Mouse (Mus musculus) stomach, embryonic 15.5 days (tissue): ENCODE results near the gene Arpc5l. TPM values are rescaled to one million over a fixed set of nuclear protein-coding genes. Genes with fewer than 3 reads are reported as not detected.

Experiments
- ATAC-seq: fragments of 200-750 bp; cut with Nextera tagmentation; 2 replicates; pipeline ENCODE4 v1.8.0; 2017; ENCODE audit warnings: low read depth, moderate number of reproducible peaks, moderate TSS enrichment; ENCODE audit not compliant: insufficient read depth, low FRiP score
- H3K27ac ChIP-seq: fragments of 300-500 bp; sonication (generic); 2 replicates; pipeline ENCODE4 v1.5.1; 2015; ENCODE audit warnings: mild to moderate bottlenecking, inconsistent platforms
- H3K27me3 ChIP-seq: fragments of 300-500 bp; sonication (generic); replicated peaks from 2 replicates; pipeline ENCODE4 v1.6.1; 2015; ENCODE audit warnings: inconsistent platforms
- H3K36me3 ChIP-seq: fragments of 300-500 bp; sonication (generic); 2 replicates; pipeline ENCODE4 v1.6.1; 2015; ENCODE audit warnings: inconsistent platforms
- H3K4me1 ChIP-seq: fragments of 300-500 bp; sonication (generic); 2 replicates; pipeline ENCODE4 v1.6.1; 2015; ENCODE audit warnings: inconsistent platforms
- H3K4me2 ChIP-seq: fragments of 300-500 bp; sonication (generic); 2 replicates; pipeline ENCODE4 v1.6.1; 2015; ENCODE audit warnings: mild to moderate bottlenecking, inconsistent platforms
- H3K4me3 ChIP-seq: fragments of 300-500 bp; sonication (generic); replicated peaks from 2 replicates; pipeline ENCODE4 v1.5.1; 2015; ENCODE audit warnings: inconsistent platforms
- H3K9ac ChIP-seq: fragments of 300-500 bp; sonication (generic); 2 replicates; pipeline ENCODE4 v1.6.1; 2015; ENCODE audit warnings: inconsistent platforms
- H3K9me3 ChIP-seq: fragments of 300-500 bp; sonication (generic); 2 replicates; pipeline ENCODE4 v1.6.1; 2016; ENCODE audit warnings: inconsistent platforms
- WGBS: fragments of 180-500 bp; shearing (Covaris S2); methylation state at CpG from one replicate; pipeline ENCODE4 v1.1.7; 2015; 5-methylcytosine and 5-hydroxymethylcytosine counted together
- polyA plus RNA-seq: library from polyadenylated mRNA; unstranded; fragments of >200 nt; fragmentation: Nextera tagmentation; extraction: Ambion mirVana; gene quantifications from 2 replicates; pipeline ENCODE4 v1.2.1, GENCODE M21; 2015

The Arpc5l gene
- polyA plus RNA-seq, 1 experiment from 2014 or later = 119 TPM

- Histone ChIP-seq H3K27ac (no peak overlapping the region), H3K4me2 (no peak overlapping the region), H3K9ac (no peak overlapping the region), H3K36me3 (no peaks in the 10 kb centered on the region), H3K27me3 (no peaks in the 10 kb centered on the region), H3K9me3 (no peaks in the 10 kb centered on the region), H3K4me3 (no peak overlapping the region), H3K4me1 (peaks cover 8% of the 10 kb centered on the region; the same call in 1 of the 2 replicates)
- ATAC-seq = no peak
- 95% methylated on average over 2 of the region's 2 CpGs for WGBS
These were observed 21.7 kb upstream of the Arpc5l start for GRCm38 (mm10) chr2:38983456-38983855.

- Histone ChIP-seq H3K4me1 (peaks cover 8% of the 10 kb centered on the region; the same call in 1 of the 2 replicates), H3K27me3 (no peaks in the 10 kb centered on the region), H3K9ac (no peak overlapping the region), H3K27ac (no peak overlapping the region), H3K4me3 (no peak overlapping the region), H3K9me3 (no peaks in the 10 kb centered on the region), H3K4me2 (no peak overlapping the region), H3K36me3 (no peaks in the 10 kb centered on the region)
- 71% methylated on average over 3 of the region's 3 CpGs for WGBS
- ATAC-seq = no peak
These were observed 18.6 kb upstream of the Arpc5l start for GRCm38 (mm10) chr2:38986580-38986979.

- no peak for ATAC-seq
- peak overlapping the region; percentile 65; the same call in 1 of the 2 replicates for H3K27ac ChIP-seq
- no peak overlapping the region for H3K4me2 ChIP-seq
- peaks cover 11% of the 10 kb centered on the region; the same call in 1 of the 2 replicates for H3K4me1 ChIP-seq
- H3K4me3 ChIP-seq = no peak overlapping the region
- 57% methylated on average over 1 of the region's 1 CpGs for WGBS
- H3K9ac ChIP-seq = no peak overlapping the region
- H3K9me3 ChIP-seq = no peaks in the 10 kb centered on the region
- H3K27me3 ChIP-seq = no peaks in the 10 kb centered on the region
- no peaks in the 10 kb centered on the region for H3K36me3 ChIP-seq
These were observed 17.8 kb upstream of the Arpc5l start for GRCm38 (mm10) chr2:38987371-38987770.

- Histone ChIP-seq H3K27ac (peak overlapping the region; percentile 65; the same call in 1 of the 2 replicates), H3K4me1 (peaks cover 11% of the 10 kb centered on the region; the same call in 1 of the 2 replicates), H3K9me3 (no peaks in the 10 kb centered on the region), H3K4me3 (no peak overlapping the region), H3K36me3 (no peaks in the 10 kb centered on the region), H3K9ac (no peak overlapping the region), H3K4me2 (no peak overlapping the region), H3K27me3 (no peaks in the 10 kb centered on the region)
- 72% methylated on average over 6 of the region's 6 CpGs for WGBS
- no peak for ATAC-seq
These were observed 17.2 kb upstream of the Arpc5l start for GRCm38 (mm10) chr2:38987803-38988510.

- ATAC-seq = peak; percentile 44; the same call in 1 of the 2 replicates
- Histone ChIP-seq H3K9me3 (no peaks in the 10 kb centered on the region), H3K27me3 (no peaks in the 10 kb centered on the region), H3K4me1 (peaks cover 11% of the 10 kb centered on the region; the same call in 1 of the 2 replicates), H3K9ac (no peak overlapping the region), H3K27ac (no peak overlapping the region), H3K4me2 (no peak overlapping the region), H3K4me3 (no peak overlapping the region), H3K36me3 (no peaks in the 10 kb centered on the region)
- WGBS = 79% methylated on average over 2 of the region's 2 CpGs
These were observed 16.2 kb upstream of the Arpc5l start for GRCm38 (mm10) chr2:38988929-38989328.

- H3K27me3 ChIP-seq = no peaks in the 10 kb centered on the region
- no peak overlapping the region for H3K27ac ChIP-seq
- H3K9ac ChIP-seq = no peak overlapping the region
- ATAC-seq = peak; percentile 39; the same call in 1 of the 2 replicates
- no peaks in the 10 kb centered on the region for H3K9me3 ChIP-seq
- no peaks in the 10 kb centered on the region for H3K36me3 ChIP-seq
- peaks cover 11% of the 10 kb centered on the region; the same call in 1 of the 2 replicates for H3K4me1 ChIP-seq
- 57% methylated on average over 4 of the region's 4 CpGs for WGBS
- no peak overlapping the region for H3K4me2 ChIP-seq
- H3K4me3 ChIP-seq = no peak overlapping the region
These were observed 13.1 kb upstream of the Arpc5l start for GRCm38 (mm10) chr2:38992004-38992403.

DNA sequence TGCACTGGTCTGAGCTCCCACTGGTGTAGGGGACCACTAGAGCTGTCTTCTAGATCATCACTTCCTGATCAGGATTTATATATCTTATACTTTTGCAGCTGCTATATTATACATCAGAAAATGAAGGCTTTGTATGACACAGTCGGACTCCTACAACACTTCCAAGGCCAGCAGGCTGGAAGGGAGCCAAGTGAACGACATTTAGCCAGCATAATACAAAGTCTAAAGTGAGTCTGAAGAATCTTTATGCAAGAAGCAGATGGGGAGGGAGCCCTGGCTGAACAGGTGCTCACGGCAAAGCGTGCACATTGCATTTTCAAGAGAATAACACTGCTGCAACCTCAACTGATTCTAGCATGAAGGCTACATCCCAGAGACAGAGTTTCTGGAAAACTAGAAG is 12.7 kb upstream of the Arpc5l start:
- Histone ChIP-seq H3K27ac (peak overlapping the region; percentile 54; the same call in 1 of the 2 replicates), H3K9me3 (no peaks in the 10 kb centered on the region), H3K36me3 (no peaks in the 10 kb centered on the region), H3K4me3 (no peak overlapping the region), H3K9ac (no peak overlapping the region), H3K27me3 (no peaks in the 10 kb centered on the region), H3K4me2 (no peak overlapping the region), H3K4me1 (peaks cover 10% of the 10 kb centered on the region; the same call in 1 of the 2 replicates)
- ATAC-seq = no peak; the same call in 1 of the 2 replicates
- 45% methylated on average over 4 of the region's 4 CpGs for WGBS

- Histone ChIP-seq H3K27me3 (no peaks in the 10 kb centered on the region), H3K36me3 (peaks cover 17% of the 10 kb centered on the region), H3K4me3 (peak within 1 kb of the TSS; percentile 47), H3K9me3 (no peaks in the 10 kb centered on the region), H3K4me2 (peak within 1 kb of the TSS; percentile 67), H3K9ac (peak within 1 kb of the TSS; percentile 21; the same call in 1 of the 2 replicates), H3K4me1 (peaks cover 14% of the 10 kb centered on the region; the same call in 1 of the 2 replicates), H3K27ac (peak within 1 kb of the TSS; percentile 64)
- ATAC-seq = peak; percentile 93
- 11% methylated on average over 33 of the region's 33 CpGs for WGBS
These were observed 7.5 kb upstream of the Arpc5l start, which contains the start of gene Wdr38 for GRCm38 (mm10) chr2:38997386-38998374. TSS of gene Wdr38 (plus strand) at chr2:38997476.

DNA sequence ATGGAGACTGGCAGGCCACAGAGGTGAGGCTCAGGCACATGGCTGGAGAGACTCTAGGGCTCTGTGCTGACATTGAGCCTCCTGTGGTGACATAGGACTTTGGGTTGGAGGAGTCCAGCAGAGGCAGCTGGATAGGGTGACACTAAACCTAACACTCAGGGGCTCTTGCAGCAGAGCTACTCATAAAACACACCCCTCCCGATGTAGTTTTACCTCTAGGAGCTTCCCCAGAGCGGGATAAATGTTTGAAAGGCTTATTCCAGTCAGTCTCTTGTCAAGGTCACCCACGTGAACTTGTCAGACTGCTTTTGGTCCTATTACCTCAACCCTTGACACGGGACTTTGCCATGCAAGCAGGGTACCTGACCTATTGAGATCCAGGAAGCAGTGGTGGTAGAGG is 5.8 kb upstream of the Arpc5l start:
- Histone ChIP-seq H3K27ac (no peak overlapping the region), H3K9me3 (no peaks in the 10 kb centered on the region), H3K9ac (no peak overlapping the region), H3K4me1 (peaks cover 28% of the 10 kb centered on the region), H3K4me2 (no peak overlapping the region), H3K36me3 (peaks cover 26% of the 10 kb centered on the region), H3K4me3 (no peak overlapping the region), H3K27me3 (no peaks in the 10 kb centered on the region)
- 43% methylated on average over 4 of the region's 4 CpGs for WGBS
- no peak for ATAC-seq

- no peak overlapping the region for H3K4me2 ChIP-seq
- no peaks in the 10 kb centered on the region for H3K9me3 ChIP-seq
- H3K36me3 ChIP-seq = peaks cover 26% of the 10 kb centered on the region
- no peak overlapping the region for H3K9ac ChIP-seq
- WGBS = 68% methylated on average over 8 of the region's 8 CpGs
- H3K4me3 ChIP-seq = no peak overlapping the region
- ATAC-seq = no peak
- no peaks in the 10 kb centered on the region for H3K27me3 ChIP-seq
- H3K27ac ChIP-seq = no peak overlapping the region
- H3K4me1 ChIP-seq = peaks cover 28% of the 10 kb centered on the region
These were observed 5.1 kb upstream of the Arpc5l start for GRCm38 (mm10) chr2:38999910-39000586.

DNA sequence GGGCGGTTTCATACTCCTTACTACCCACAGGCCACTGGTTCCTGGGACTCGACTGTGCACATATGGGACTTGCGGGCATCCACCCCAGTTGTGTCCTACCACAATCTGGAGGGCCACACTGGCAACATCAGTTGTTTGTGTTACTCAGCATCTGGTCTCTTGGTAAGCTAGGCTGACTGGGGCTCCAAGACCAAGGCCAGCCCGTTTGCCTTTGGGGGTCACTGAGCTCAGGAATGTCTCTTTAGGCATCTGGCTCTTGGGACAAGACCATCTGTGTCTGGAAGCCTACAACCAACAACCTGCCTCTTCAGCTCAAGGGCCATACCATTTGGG is 4.6 kb upstream of the Arpc5l start:
- Histone ChIP-seq H3K9ac (no peak overlapping the region), H3K4me2 (no peak overlapping the region), H3K36me3 (peaks cover 26% of the 10 kb centered on the region), H3K27me3 (no peaks in the 10 kb centered on the region), H3K4me1 (peaks cover 28% of the 10 kb centered on the region), H3K4me3 (no peak overlapping the region), H3K27ac (no peak overlapping the region), H3K9me3 (no peaks in the 10 kb centered on the region)
- no peak for ATAC-seq
- 83% methylated on average over 4 of the region's 4 CpGs for WGBS
